Mouse (Mus musculus) neural tube, postnatal 0 days (tissue): ENCODE data around the gene Abtb2. TPM values are rescaled to one million over a fixed set of nuclear protein-coding genes. Genes with fewer than 3 reads are reported as not detected.

Experiments used
- polyA plus RNA-seq: library from polyadenylated mRNA; unstranded; fragments of >200 nt; fragmentation: Nextera tagmentation; extraction: Ambion mirVana; gene quantifications from 2 replicates; pipeline ENCODE4 v1.2.1, GENCODE M21; 2015

Abtb2 gene
- 9.3 and 10.5 TPM in 2 replicates for polyA plus RNA-seq

DNA sequence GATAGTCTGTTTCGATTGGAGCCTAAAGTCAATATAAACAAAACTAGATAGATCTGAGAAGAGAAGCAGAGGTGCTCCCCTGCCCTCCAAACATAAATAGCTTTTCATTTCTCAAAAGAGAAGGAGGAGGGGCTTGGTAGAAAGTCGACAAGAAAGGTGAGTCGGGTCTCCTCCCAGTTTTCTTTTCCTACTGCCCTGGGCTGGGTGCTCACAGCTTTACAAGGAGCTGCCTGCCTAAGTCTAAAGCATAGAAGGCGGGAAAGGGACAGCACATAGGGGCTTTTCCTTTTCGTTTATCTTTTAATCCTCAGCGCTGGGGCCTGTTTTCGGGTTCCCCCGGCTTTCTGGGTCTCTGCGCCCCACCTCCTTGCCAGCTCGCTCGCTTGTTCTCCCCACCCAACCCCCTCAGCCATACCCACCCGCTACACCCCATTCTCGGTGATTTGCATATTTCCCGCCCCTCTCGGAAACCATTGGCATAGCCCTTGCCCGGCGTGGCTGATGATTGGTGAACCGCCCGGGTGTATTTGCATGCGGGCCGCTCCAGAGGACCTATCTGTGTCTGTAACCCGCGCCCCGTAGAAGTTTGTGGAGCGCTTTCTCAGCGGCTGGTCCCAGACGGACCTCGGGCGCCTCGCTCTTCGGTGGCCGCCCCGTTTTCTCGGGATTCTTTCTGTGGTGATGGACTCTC is at the start of gene Abtb2:
Abtb2 (plus strand) TSS at position 579 of the 691 bp plus-strand sequence.

DNA sequence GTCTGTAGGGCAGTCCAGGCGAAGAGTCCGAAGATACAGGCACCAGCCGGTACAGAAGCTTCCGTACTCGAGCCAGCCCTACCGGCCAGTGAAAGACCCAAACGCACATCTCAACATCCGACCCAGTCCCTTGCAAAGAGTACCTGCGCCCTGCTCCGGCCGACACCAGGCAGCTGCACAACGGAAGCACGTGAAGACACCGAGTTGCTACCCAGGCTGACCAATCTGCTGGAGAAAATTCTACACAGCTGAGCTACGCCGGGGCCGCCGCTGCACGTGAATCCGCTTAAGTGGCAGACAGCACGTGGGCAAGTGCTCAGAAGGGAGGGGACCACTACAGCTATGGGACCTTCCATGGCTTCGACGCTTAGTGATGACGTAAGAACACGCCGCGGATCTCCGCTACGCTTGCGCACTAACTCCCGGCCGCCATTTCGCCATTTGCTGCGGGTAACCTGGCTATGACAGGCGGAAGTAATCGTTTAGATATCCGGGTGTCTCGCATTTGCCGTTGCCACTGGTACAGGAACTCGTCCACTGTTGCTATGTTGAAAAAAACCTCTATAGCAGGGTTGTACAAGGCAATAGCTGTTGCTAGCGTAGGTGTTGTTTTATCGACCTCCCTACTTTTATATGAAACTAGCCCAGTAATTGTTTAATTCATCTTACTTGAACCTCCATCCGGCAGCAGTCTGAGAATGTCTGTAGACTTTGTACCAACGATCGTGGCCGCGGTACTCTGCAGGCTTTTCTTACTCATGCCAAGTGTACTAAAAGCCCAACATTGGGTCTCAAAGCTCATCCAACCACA is 195.0 kb downstream of the Abtb2 start, which contains the start of gene Nat10:
Nat10 (minus strand) TSS at position 365 of the 811 bp plus-strand sequence.

Other genes with a start within 250 kb of the Abtb2 start
- not detected in 2 replicates for gene Elf5, start 154.6 kb upstream of the Abtb2 start, polyA plus RNA-seq
- 67.8 and 75.0 TPM in 2 replicates for gene Cat, start 81.2 kb upstream of the Abtb2 start, polyA plus RNA-seq
- 11.1 and 12.7 TPM in 2 replicates for gene Nat10, start 195.0 kb downstream of the Abtb2 start, polyA plus RNA-seq
- 167 and 169 TPM in 2 replicates for gene Caprin1, start 231.3 kb downstream of the Abtb2 start, polyA plus RNA-seq